Mouse (Mus musculus) MEL-GATA-1-ER (cell line): ENCODE data around the gene Slitrk2.

Experiments
- DNase-seq: peaks from one replicate; pipeline ENCODE4 v3.0.0-alpha.2; 2012; ENCODE audit warnings: low read depth; ENCODE audit errors: extremely low read depth

Slitrk2 gene

GRCm38 (mm10) chrX:66648911-66649620, at the start of gene Slitrk2:
Slitrk2 (plus strand) TSS chrX:66649318.
- no peak for DNase-seq

GRCm38 (mm10) chrX:66605490-66605889, 43.6 kb upstream of the Slitrk2 start:
- DNase-seq, result no peak

GRCm38 (mm10) chrX:66652455-66653144, 3.5 kb downstream of the Slitrk2 start:
- no peak for DNase-seq

DNA sequence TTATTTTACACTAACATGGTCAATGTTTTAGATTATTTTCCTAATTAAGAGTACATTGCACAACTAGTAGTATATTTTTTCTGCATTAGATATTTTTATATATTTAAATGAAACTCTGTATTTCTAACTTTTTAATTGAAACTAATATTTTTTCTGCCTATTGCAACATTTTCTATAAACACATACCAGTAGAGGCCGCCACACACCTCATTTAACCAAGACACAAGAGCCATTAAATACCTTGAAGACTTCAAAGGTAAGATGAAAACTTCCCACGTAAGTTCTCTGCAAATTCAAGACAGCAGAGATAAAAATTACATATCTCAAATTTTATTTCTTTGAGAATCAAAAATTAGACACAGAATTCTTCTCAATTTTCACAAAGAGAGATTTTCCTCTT, 8.2 kb downstream of the Slitrk2 start:
- DNase-seq, result peak; percentile 2

- no peak for DNase-seq
These were observed 27.8 kb downstream of the Slitrk2 start for GRCm38 (mm10) chrX:66676959-66677358.

DNA sequence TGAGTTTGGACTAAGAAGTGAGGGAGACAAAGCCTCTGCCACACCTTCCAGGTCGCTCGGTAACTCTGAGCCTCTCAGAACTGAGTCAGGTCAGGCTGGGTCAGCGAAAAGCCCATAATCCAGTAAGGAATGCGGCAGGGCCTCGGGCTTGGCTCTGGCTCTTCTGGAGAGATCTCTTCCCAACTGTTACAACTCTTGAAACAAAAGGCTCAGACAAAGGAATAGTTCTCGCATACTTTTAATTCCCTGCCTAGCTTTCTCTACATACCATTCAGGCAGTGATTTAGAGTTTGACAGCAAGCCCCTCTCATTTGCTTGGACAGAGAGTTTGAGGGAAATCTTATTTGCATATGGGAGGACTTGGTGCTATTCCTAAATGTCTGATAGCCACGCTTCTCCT, 29.5 kb downstream of the Slitrk2 start:
- DNase-seq, result no peak
